Mouse (Mus musculus) E14TG2a.4 (cell line): ENCODE results near the gene Eif4e1b.

Experiments used
- CTCF ChIP-seq: conservative IDR thresholded peaks from 2 replicates; pipeline ENCODE4 v1.5.1; 2014; ENCODE audit warnings: low read length
- NANOG ChIP-seq: IDR thresholded peaks from 2 replicates; pipeline ENCODE4 v1.6.1; 2014; ENCODE audit warnings: borderline replicate concordance, low read length, mixed read lengths
- POU5F1 ChIP-seq: IDR thresholded peaks from 2 replicates; pipeline ENCODE4 v1.6.1; 2014; ENCODE audit warnings: low read length, borderline replicate concordance

DNA sequence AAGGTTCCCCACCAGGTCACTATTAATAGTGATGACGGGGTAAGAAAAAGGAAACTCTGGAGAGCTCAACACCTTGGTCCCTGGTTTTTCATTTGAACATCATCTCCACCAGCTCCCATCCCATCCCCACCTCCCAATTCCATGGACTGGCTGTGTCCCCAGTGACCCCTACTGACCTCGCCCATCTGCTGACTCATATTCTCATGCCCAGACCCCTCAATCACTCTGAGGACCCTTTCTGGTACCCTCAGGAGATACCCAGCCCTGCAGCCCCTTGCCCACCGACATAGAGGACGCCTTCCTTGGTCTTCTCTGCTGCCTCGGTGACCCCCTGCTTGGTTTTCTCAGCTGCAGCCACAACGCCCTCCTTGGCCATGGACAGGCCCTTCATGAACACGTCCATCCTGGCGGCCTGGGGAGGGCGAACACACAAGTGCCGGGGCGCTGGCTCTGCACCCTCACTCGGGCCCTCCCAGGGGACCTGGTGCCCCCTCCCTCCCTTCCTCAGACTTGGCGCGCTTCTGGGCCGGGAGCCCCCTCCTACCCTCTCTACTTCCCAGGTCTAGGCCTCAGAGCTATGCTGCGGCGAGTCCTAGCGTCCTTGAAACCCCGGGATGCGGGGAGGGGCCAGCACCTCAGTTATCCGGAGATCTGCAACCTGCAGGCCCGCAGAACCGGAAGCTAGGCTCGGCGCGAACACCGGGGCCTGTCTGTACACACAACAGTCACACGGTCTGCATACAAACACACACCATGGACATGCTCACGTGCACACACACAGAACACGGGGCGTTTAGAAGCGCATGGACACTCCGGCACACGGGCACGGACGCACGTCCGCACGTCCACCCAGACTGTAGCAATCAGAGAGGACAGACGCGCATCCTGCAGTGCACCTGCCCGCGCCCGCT lies 18.3 kb upstream of the Eif4e1b start:
- no peak for TF ChIP-seq CTCF
- no peak for TF ChIP-seq NANOG
- TF ChIP-seq POU5F1: no peak
